Comparison of ENCODE assay signal across 15 mouse cellular contexts in the genomic region with DNA sequence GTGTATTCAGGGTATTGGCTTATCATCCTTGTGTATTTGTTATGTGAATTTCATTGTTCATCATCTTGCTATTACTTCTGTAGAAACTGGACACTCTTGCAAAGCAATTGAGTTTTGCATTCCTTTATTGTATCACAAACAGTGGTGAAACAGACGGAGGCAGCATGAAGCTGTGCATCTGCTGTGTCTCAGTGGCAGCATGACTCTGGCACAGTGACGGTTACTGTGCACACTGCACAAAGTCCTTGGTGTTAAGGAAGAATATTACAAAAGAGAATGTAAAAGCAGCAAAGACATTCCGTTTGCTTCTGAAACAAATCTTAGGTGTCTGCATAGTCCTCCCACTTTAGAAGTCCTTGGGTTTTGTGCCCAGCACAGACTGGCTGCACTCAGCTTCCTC.
"Had no signal": no experiment of that assay in that cellular context is flagged by ENCODE, and none has a peak within 500 bp of the region (broad histone marks: within the 10 kb centered on the region; RNA-seq: fewer than 3 reads in every experiment).

No protein-coding gene starts in this region.

- DNase-seq: lung, adult 2 months; lung, postnatal 14 days; lung, postnatal 36 days; right cerebral cortex, postnatal 14 days; thymus, adult 2 months; thymus, postnatal 25 days; thymus, postnatal 4 days had no signal

- H3K4me3 ChIP-seq: lung, embryonic 15.5 days; megakaryocyte, embryonic 14.5 days; midbrain, embryonic 13.5 days; midbrain, embryonic 15.5 days; neural tube, embryonic 12.5 days; stomach, embryonic 15.5 days had no signal

- H3K27ac ChIP-seq: lung, embryonic 15.5 days; macrophage; midbrain, embryonic 13.5 days; midbrain, embryonic 15.5 days; neural tube, embryonic 12.5 days; stomach, embryonic 15.5 days; stomach, postnatal 0 days had no signal
